Comparison of ENCODE assay signal across 8 mouse cellular contexts in the genomic region with DNA sequence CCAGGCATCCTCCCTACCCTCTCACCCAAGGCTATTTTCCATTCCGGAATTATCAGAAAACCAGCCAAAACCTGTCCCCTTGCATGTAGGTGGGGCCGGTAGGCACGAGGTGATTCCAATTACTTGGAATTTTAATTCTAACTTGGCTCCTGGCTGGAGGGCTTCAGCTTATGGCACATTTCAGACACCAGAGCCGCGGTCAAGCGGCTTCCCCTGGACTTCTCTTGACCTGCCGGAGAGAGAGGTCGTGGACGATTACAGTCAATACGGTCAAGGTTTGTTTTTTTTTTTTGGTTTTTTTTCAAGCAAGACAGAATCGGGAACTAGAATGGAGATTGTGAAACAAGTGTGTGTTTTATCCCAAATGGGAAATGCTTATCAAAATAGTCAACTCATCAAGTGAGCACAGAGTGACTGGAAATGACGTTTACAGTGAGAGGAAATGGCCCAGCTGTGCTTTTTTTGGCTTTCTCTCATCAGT. TPM values are rescaled to one million over a fixed set of nuclear protein-coding genes. Genes with fewer than 3 reads are reported as not detected.
DNase-seq lines count a peak whose midpoint lies in the region; ATAC-seq and TF ChIP-seq lines count a peak whose summit lies in the region.

No protein-coding gene starts in this region.

- H3K9ac ChIP-seq in hindbrain, embryonic 14.5 days: no peak overlapping the region
- no peak overlapping the region for H3K9ac ChIP-seq in hindbrain, embryonic 11.5 days (ENCODE audit: low read depth, low read length)
- H3K9ac ChIP-seq in liver, embryonic 15.5 days: no peak overlapping the region

- no peak overlapping the region for H3K4me2 ChIP-seq in hindbrain, embryonic 14.5 days (replicated peaks)
- no peak overlapping the region for H3K4me2 ChIP-seq in hindbrain, embryonic 11.5 days (replicated peaks; ENCODE audit: low read depth, low read length)
- H3K4me2 ChIP-seq in liver, embryonic 15.5 days: no peak overlapping the region

- peaks cover 51% of the 10 kb centered on the region for H3K9me3 ChIP-seq in hindbrain, embryonic 14.5 days (ENCODE audit: control insufficient read depth, low read length)
- H3K9me3 ChIP-seq in hindbrain, embryonic 11.5 days (ENCODE audit: control insufficient read depth, low read length): peaks cover 20% of the 10 kb centered on the region
- H3K9me3 ChIP-seq in liver, embryonic 15.5 days (replicated peaks): peaks cover 36% of the 10 kb centered on the region

- TF ChIP-seq POLR2A in spleen, adult 2 months (IDR thresholded peaks at IDR 0.05; ENCODE audit: low read depth, low read length): no peak
- TF ChIP-seq POLR2A in cortical plate, adult 2 months (IDR thresholded peaks at IDR 0.05; ENCODE audit: extremely low read depth, insufficient read depth, low read length): no peak

- H3K27ac ChIP-seq in hindbrain, embryonic 14.5 days: no peak overlapping the region
- no peak overlapping the region for H3K27ac ChIP-seq in hindbrain, embryonic 11.5 days (ENCODE audit: low read depth, low read length)
- 0 out of 2 replicates have a peak overlapping the region, but pooled peaks have one; percentile 4 for H3K27ac ChIP-seq in spleen, adult 2 months (ENCODE audit: insufficient read depth, low read length)
- H3K27ac ChIP-seq in cortical plate, adult 2 months (ENCODE audit: insufficient read depth, low read length): peak overlapping the region; percentile 83
- H3K27ac ChIP-seq in liver, embryonic 15.5 days (replicated peaks): no peak overlapping the region

- no peak for TF ChIP-seq CTCF in spleen, adult 2 months (IDR thresholded peaks at IDR 0.05; ENCODE audit: extremely low read depth, insufficient read depth, insufficient read length, insufficient replicate concordance)
- no peak for TF ChIP-seq CTCF in cortical plate, adult 2 months (IDR thresholded peaks at IDR 0.05; ENCODE audit: extremely low read depth, insufficient read depth, low read length)

- peaks cover 59% of the 10 kb centered on the region for H3K36me3 ChIP-seq in hindbrain, embryonic 14.5 days (replicated peaks; ENCODE audit: control insufficient read depth, insufficient read depth)
- H3K36me3 ChIP-seq in hindbrain, embryonic 11.5 days (ENCODE audit: control insufficient read depth, insufficient read depth, low read length): peaks cover 26% of the 10 kb centered on the region
- H3K36me3 ChIP-seq in spleen, adult 2 months (ENCODE audit: control insufficient read depth, insufficient read depth, low read length): peaks cover 8% of the 10 kb centered on the region
- H3K36me3 ChIP-seq in liver, embryonic 15.5 days (replicated peaks): peaks cover 69% of the 10 kb centered on the region

- no peak overlapping the region for H3K4me3 ChIP-seq in hindbrain, embryonic 14.5 days (replicated peaks; ENCODE audit: low read length)
- H3K4me3 ChIP-seq in hindbrain, embryonic 11.5 days (ENCODE audit: low read depth, low read length): no peak overlapping the region
- no peak overlapping the region for H3K4me3 ChIP-seq in spleen, adult 2 months (ENCODE audit: extremely low read depth, insufficient read depth, insufficient read length)
- no peak overlapping the region for H3K4me3 ChIP-seq in cortical plate, adult 2 months (ENCODE audit: insufficient read depth, low read length)
- H3K4me3 ChIP-seq in liver, embryonic 15.5 days (replicated peaks): no peak overlapping the region

- 88% methylated on average over 12 of the region's 12 CpGs for WGBS in hindbrain, embryonic 14.5 days
- WGBS in hindbrain, embryonic 11.5 days: 88% methylated on average over 12 of the region's 12 CpGs
- WGBS in spleen, adult 2 months: 87% methylated on average over 12 of the region's 12 CpGs
- 67% methylated on average over 12 of the region's 12 CpGs for WGBS in liver, embryonic 15.5 days (ENCODE audit: insufficient replicate concordance)

- no peaks in the 10 kb centered on the region for H3K27me3 ChIP-seq in hindbrain, embryonic 14.5 days (ENCODE audit: control insufficient read depth, insufficient read depth, low read length)
- no peaks in the 10 kb centered on the region for H3K27me3 ChIP-seq in hindbrain, embryonic 11.5 days (ENCODE audit: control insufficient read depth, insufficient read depth, low read length)
- H3K27me3 ChIP-seq in spleen, adult 2 months (ENCODE audit: control insufficient read depth, insufficient read depth, low read length): no peaks in the 10 kb centered on the region
- H3K27me3 ChIP-seq in liver, embryonic 15.5 days: no peaks in the 10 kb centered on the region

- ATAC-seq in hindbrain, embryonic 14.5 days (ENCODE audit: low FRiP score): no peak
- no peak for ATAC-seq in hindbrain, embryonic 11.5 days (ENCODE audit: low FRiP score)
- ATAC-seq in liver, embryonic 15.5 days (ENCODE audit: insufficient read depth): peak; percentile 10; the same call in 1 of the 2 replicates

- no peaks in the 10 kb centered on the region; the same call in 1 of the 2 replicates for H3K4me1 ChIP-seq in hindbrain, embryonic 14.5 days (replicated peaks; ENCODE audit: control insufficient read depth, insufficient read depth, low read length)
- no peaks in the 10 kb centered on the region for H3K4me1 ChIP-seq in hindbrain, embryonic 11.5 days (replicated peaks; ENCODE audit: control insufficient read depth, insufficient read depth, low read length)
- H3K4me1 ChIP-seq in spleen, adult 2 months (ENCODE audit: control insufficient read depth, insufficient read depth, insufficient read length): peaks cover 8% of the 10 kb centered on the region; the same call in 1 of the 2 replicates
- H3K4me1 ChIP-seq in cortical plate, adult 2 months (ENCODE audit: control insufficient read depth, insufficient read depth, low read length): no peaks in the 10 kb centered on the region; the same call in 1 of the 2 replicates
- H3K4me1 ChIP-seq in liver, embryonic 15.5 days (replicated peaks): peaks cover 5% of the 10 kb centered on the region

- DNase-seq in hindbrain, embryonic 14.5 days (ENCODE audit: low spot score): peak; percentile 34
- DNase-seq in hindbrain, embryonic 11.5 days (ENCODE audit: low spot score): no peak
- peak in 1 of 2 experiments; percentile 4 for DNase-seq in spleen, adult 2 months (ENCODE audit: low read depth in 1 of 2, low spot score in 2 of 2)
- no peak for DNase-seq in spleen, adult 12 weeks (ENCODE audit: low spot score)
- DNase-seq in cerebellum, adult 8-10 months: no peak
- no peak for DNase-seq in natural killer cell, adult 2 months (ENCODE audit: low spot score in 2 of 2)

RNA-seq across cellular contexts. Expression of a gene that starts 28.6 kb away (rescaled TPM):
- polyA plus RNA-seq in hindbrain, embryonic 14.5 days (2014; fragmentation: Nextera tagmentation; extraction: Ambion mirVana): 109 and 130 TPM in 2 replicates
- 174 and 175 TPM in 2 replicates for polyA plus RNA-seq in hindbrain, embryonic 11.5 days (2014; fragmentation: Nextera tagmentation; extraction: Ambion mirVana)
- polyA plus RNA-seq in spleen, adult 2 months (2012; rRNA removed): 605 and 1,690 TPM in 2 replicates
- polyA plus RNA-seq in cortical plate, adult 2 months (2012; rRNA removed): 593 and 681 TPM in 2 replicates
- polyA plus RNA-seq in liver, embryonic 15.5 days (2015; fragmentation: Nextera tagmentation; extraction: Ambion mirVana): 66.4 and 85.9 TPM in 2 replicates

Comparison
In these comparisons a context has a peak if more than half of its experiments do, and no peak if none do; other contexts are left out.
1. H3K27ac ChIP-seq: peak in spleen, adult 2 months (single experiment) and cortical plate, adult 2 months (single experiment); none in hindbrain, embryonic 14.5 days (single experiment), hindbrain, embryonic 11.5 days (single experiment) and liver, embryonic 15.5 days (single experiment).